Mouse (Mus musculus): Measurements from ENCODE around the gene Ndufs5.

DNA sequence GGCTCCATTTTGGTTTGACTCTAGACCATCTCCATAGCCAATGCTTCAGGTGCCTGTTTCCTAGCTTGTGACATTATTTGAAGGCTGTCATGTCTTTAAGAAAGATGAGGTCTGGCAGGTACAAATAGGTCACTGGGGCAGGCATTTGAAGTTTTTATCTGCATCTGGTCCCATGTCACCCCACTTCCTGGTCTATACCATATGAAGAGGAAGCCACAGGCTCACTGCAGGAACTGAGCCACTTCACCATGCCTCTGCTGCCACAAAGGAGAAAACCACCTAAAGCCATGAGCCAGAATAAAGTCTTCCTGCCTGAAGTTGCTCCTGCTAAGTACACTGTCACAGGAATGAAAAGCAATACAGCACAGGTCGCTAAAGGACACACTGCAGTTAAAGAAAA is 24.9 kb upstream of the Ndufs5 start:
- TF ChIP-seq EP300 (IDR thresholded peaks at IDR 0.05; ENCODE audit: low read depth) (no peak), CTCF (IDR thresholded peaks at IDR 0.05; ENCODE audit: low read depth) (no peak)

Data from liver, postnatal 0 days (tissue).